Mouse (Mus musculus) CH12.LX (cell line): Measurements from ENCODE around the gene 5730480H06Rik.

Experiments
- CTCF ChIP-seq, 2 experiments: IDR thresholded peaks in 1 of 2; conservative IDR thresholded peaks in 1 of 2; 2 replicates each; pipeline ENCODE4 v1.5.1; 2011 to 2012; ENCODE audit warnings: low read depth in 2 of 2, low read length in 2 of 2, improper control_type of control experiment in 1 of 2, inconsistent platforms in 1 of 2, mild to moderate bottlenecking in 1 of 2, moderate library complexity in 1 of 2
- PAX5 ChIP-seq: IDR thresholded peaks from 2 replicates; pipeline ENCODE4 v1.6.1; 2012; ENCODE audit warnings: low read length, inconsistent platforms, mixed read lengths
- POLR2A ChIP-seq: IDR thresholded peaks from 2 replicates; pipeline ENCODE4 v1.6.1; 2011; ENCODE audit warnings: low read depth, mild to moderate bottlenecking, improper control_type of control experiment, low read length
- SIN3A ChIP-seq: IDR thresholded peaks from 2 replicates; pipeline ENCODE4 v1.6.1; 2012; ENCODE audit warnings: low read length, improper control_type of control experiment, inconsistent platforms
- ZC3H11A ChIP-seq: IDR thresholded peaks from 2 replicates; pipeline ENCODE4 v1.6.1; 2012; ENCODE audit warnings: low read depth, mild to moderate bottlenecking, inconsistent platforms, low read length, improper control_type of control experiment

DNA sequence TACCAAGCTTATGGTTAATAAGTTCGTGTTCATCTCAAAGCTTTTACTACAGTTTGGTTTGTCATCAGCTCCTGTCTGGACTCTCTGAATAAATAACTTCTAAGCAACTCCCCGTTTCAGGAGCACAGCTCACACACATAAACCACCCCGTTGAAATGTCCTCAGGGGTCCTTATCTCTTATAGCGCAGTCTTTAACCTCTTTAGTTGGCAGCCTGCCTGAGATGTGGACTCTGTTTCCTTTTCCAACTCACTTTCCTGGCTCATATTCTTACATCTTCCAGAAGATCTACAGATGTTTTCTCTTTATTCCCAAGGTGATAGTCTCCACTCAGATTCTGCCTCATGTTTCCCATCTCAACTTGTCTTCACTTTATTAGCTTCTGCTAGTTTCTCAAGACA lies 80.5 kb downstream of the 5730480H06Rik start:
- no peak for TF ChIP-seq POLR2A
- TF ChIP-seq PAX5: no peak
- no peak for TF ChIP-seq CTCF (conservative IDR thresholded peaks at IDR 0.05 in 1 of 2, IDR thresholded peaks at IDR 0.05 in 1 of 2; ENCODE audit: low read depth in 2 of 2, low read length in 2 of 2)
- no peak for TF ChIP-seq SIN3A
- TF ChIP-seq ZC3H11A: no peak
